Mouse (Mus musculus) splenic B cell, adult 2 months (primary cell): Measurements from ENCODE around the gene Vmn2r107.

Experiments used
- DNase-seq: peaks from one replicate; pipeline ENCODE4 v3.0.0-alpha.2; 2011; ENCODE audit warnings: low read depth, low spot score
- H3K27me3 ChIP-seq: 2 replicates; pipeline ENCODE4 v1.6.1; 2012; ENCODE audit warnings: mild to moderate bottlenecking, low read length, moderate library complexity, mixed read lengths; ENCODE audit not compliant: control insufficient read depth, poor library complexity, insufficient read depth, severe bottlenecking
- H3K36me3 ChIP-seq: 2 replicates; pipeline ENCODE4 v1.6.1; 2012; ENCODE audit warnings: mild to moderate bottlenecking, low read length, moderate library complexity, mixed read lengths; ENCODE audit not compliant: control insufficient read depth, poor library complexity, insufficient read depth, severe bottlenecking

Vmn2r107 gene

DNA sequence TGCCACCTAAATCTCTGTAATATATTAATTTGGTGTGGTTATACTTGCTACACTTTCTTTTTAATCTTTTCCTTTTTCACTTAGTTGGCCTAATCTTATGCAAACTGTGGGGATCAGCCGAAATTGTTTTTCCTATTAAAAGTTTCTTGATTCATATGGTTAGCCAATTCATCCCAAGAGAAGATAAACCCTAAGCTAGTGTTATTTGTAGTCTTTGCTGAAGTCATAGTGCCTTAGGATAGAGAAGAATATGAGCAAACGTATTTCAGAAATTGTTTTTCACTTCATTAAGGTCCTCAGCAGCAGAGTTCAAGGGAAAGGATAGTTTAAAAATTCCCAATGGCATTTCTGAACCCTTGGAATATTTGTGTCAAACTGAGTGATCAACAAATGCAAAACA, at the start of gene Vmn2r107:
TSS of gene Vmn2r107 (plus strand) at position 301 of the 400 bp plus-strand sequence.
- Histone ChIP-seq H3K36me3 (no peaks in the 10 kb centered on the region), H3K27me3 (no peaks in the 10 kb centered on the region)
- DNase-seq: no peak

DNA sequence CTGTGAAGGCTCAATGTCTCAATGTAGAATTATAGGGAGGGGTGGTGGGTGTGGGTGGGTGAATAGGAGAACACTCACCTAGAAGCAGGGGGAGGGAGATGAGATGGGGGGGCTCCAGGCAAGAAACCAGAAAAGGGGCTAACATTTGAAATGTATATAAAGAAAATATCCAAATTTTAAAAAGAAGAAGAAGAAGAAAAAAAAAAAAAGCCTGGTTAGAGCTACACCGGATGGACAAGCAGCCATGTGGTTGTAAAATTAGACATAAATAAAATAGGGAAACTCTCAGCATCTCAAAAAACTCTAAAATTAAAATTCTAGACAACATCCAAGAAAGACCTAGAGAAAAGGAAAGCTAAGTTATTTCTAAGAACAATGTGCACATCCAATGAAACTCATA, 39.3 kb upstream of the Vmn2r107 start:
- H3K36me3 ChIP-seq: no peaks in the 10 kb centered on the region
- no peaks in the 10 kb centered on the region for H3K27me3 ChIP-seq
- no peak for DNase-seq

DNA sequence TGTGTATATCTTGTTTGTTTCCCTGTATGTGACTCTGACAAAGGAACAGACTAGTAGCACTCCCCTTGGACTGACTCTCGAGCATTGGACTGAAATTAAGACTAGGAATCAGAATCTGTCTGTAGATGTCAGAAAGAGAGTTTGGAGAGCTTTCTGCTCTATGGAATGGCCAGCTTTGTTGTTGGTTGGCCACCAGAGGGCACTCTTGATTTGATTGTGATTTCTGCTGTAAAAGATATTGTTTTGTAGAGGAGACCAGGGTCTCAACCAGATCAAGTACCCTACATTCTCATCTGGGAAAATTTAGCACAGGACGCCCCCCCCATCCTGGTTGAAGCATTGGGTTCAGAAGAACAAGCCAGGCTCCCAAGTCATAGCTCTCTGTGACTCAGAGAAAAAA, 54.1 kb downstream of the Vmn2r107 start:
- H3K27me3 ChIP-seq: no peaks in the 10 kb centered on the region
- no peak for DNase-seq
- H3K36me3 ChIP-seq: no peaks in the 10 kb centered on the region

DNA sequence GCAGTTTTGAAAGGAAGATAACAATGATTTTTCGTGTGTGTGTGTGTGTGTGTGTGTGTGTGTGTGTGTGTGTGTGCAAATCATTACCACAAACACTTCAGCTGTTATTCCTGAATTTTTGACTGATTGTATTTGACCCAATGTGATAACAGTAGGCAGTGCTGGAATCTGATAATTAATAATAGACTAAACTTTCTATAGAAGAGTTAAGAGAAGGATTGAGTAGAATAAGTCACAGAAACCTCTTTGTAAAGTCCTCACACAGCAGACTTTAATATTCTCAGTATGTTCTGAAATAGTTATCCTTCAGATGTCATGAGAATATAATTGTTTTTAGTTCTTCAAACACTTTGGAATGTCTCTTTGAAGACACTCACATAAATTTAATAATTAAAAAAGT, 68.8 kb downstream of the Vmn2r107 start, which contains the start of gene Vmn1r224:
TSS of gene Vmn1r224 (plus strand) at position 301 of the 400 bp plus-strand sequence.
- DNase-seq: no peak
- Histone ChIP-seq H3K36me3 (no peaks in the 10 kb centered on the region), H3K27me3 (no peaks in the 10 kb centered on the region)
